Mouse (Mus musculus) adrenal gland, postnatal 36 days (tissue): Measurements from ENCODE around the gene Trim17. TPM values are rescaled to one million over a fixed set of nuclear protein-coding genes. Genes with fewer than 3 reads are reported as not detected.

Experiments used
- DNase-seq, 2 experiments: peaks; one replicate each; pipeline ENCODE4 v3.0.0; 2021; ENCODE audit warnings: mixed read lengths in 1 of 2
- long read RNA-seq, 2 experiments: library from polyadenylated mRNA; stranded (forward); transcript quantifications; one replicate each; pipeline ENCODE4 v2.0.0; 2021; ENCODE audit warnings: borderline sequencing depth in 2 of 2
- total RNA-seq, 2 experiments: library from RNA; stranded (reverse); gene quantifications; 2 replicates each; pipeline ENCODE4 v1.2.3; 2021

The Trim17 gene
- total RNA-seq: under 1 TPM; 0.10 to 0.26 TPM
- long read RNA-seq, experiment 1, partial matches to known transcripts: 0 of 1 reads
- long read RNA-seq, experiment 1, other reads (novel, unspliced or antisense): 1 of 1 reads
- long read RNA-seq, experiment 2: 0 reads

DNA sequence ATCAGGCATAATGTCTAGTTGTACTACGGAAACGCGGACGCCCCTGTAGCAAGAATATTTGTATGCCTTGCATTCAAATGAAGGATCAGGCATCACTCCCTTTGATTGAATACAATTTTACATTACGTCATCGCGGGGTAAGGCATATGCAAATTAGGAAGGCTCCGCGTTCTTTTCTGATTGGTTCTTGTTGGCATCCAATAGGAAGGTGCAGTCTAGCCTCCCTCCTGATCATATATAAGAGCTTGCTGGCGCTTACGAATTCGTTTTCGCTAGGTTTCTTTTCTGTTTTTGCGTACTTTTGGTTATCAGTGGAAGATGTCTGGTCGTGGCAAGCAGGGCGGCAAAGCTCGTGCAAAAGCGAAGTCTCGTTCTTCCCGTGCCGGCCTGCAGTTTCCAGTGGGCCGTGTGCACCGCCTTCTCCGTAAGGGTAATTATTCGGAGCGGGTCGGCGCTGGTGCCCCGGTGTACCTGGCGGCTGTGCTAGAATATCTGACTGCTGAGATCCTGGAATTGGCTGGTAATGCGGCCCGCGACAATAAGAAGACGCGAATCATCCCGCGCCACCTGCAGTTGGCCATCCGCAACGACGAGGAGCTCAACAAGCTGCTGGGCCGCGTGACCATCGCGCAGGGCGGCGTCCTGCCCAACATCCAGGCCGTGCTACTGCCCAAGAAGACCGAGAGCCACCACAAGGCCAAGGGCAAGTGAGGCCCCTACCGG is at the start of gene Trim17, which contains the start of gene Hist3h2a:
TSS of gene Trim17 (plus strand) at position 266 of the 723 bp plus-strand sequence.
TSS of gene Hist3h2a (plus strand) at position 266 of the 723 bp plus-strand sequence.
- DNase-seq: peak; percentile 83 to 86

DNA sequence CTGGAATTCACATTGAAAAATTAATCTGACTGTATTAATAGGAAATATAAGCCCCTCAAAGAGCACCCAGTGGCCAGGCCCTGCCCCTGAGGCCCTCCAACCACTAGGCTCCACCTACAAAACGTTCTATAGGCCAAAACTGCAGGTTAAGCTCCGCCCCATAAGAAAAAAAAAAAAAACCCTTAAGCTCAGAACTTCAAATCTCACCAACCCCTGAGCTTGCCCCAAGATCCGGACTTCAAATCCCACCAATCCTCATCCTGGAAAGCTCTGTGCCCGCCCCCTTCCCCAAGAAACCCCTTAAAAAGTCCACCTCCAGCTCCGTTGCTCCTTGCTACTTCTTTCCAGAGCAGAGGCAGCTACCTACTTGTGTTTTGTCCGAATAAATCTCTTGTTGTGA is 49.6 kb upstream of the Trim17 start:
- DNase-seq: no peak

- no peak for DNase-seq
Observed at GRCm38 (mm10) chr11:58913776-58914175, 40.7 kb upstream of the Trim17 start.

- peak in 1 of 2 experiments; percentile 29 for DNase-seq
Observed at GRCm38 (mm10) chr11:58914461-58915028, 39.9 kb upstream of the Trim17 start.

DNA sequence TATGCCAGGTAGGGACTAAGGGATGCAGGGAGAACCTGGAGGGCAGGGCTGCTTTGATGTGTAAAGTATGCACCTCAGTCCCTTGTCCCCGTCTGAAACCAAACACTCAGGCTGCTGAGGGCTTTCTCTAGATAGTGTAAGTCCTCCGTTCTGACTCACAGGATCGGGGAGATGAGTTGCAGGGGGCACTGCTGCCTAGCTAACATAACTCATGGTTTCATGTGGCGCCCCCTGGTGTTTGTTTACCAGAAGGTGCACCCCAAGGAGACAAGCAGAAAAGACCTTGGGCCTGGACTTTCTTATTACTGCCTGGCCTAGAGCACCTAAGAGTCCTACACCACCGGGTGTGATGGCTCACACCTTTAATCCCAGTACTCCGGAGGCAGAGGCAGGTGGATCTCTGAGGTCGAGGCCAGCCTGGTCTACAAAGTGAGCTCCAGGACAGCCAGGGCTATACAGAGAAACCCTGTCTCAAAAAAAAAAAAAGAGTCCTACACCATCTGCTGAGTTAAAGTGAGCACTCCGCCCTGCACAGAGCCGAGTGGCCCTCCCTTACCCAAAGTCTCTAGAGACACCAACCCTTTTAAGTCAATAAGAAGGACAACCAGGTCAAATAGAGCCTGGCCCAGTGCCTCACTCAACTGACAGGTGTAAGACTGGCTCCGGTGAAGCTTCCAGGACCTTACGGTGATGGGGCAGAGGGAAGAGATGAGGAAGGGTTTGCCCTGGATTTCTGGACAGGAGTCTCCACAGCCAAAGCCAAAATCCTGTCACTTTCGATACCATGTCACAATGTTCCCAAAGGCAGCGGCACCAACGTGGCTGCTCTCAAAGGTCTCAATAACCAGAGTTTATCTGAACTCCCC is 37.4 kb upstream of the Trim17 start:
- DNase-seq: peak; percentile 59 to 71

- no peak for DNase-seq
Observed at GRCm38 (mm10) chr11:58917745-58918366, 36.6 kb upstream of the Trim17 start, which contains the start of gene Btnl10. TSS of gene Btnl10 (plus strand) at chr11:58917908.

DNA sequence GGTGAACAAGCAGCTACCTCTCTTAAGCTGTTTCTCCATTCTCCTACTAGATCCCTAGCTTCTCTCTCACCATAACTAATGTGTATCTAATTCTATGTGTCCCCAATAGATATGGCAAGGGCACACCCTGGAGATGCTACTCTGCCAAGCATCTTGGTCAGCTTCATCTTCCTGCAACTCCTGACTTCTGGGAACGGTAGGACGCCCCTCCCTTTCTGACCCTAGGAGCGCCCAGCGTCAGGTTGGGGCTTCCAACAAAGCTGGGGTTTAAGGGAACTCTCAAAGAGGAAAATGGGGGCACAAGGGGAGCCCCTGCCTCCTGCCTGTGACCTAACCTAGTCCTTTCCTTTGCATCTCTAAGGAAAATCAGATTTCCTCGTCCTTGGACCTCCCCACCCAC is 35.7 kb upstream of the Trim17 start:
- no peak for DNase-seq

GRCm38 (mm10) chr11:58922420-58922819 is 32.1 kb upstream of the Trim17 start:
- no peak for DNase-seq

- DNase-seq: no peak
Observed at GRCm38 (mm10) chr11:58926651-58927050, 27.8 kb upstream of the Trim17 start.

DNA sequence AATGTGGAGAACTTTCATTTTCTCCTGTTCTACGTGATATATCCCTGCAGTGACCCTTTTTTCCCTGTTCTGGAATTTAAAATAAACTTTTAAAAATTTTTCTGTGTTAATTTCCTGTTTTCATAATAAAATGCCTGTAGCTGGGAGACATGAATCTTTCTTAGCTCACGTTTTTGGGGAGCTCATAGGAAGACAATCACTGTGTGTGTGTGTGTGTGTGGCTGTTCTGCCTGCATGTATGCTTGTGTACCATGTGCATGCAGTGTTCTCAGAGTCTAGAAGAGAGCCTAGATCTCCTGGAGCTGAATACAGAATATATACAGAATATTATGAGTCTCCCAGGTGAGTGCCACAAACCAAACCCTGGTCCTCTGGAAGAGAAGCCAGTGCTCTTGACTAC is 27.4 kb upstream of the Trim17 start:
- DNase-seq: no peak

DNA sequence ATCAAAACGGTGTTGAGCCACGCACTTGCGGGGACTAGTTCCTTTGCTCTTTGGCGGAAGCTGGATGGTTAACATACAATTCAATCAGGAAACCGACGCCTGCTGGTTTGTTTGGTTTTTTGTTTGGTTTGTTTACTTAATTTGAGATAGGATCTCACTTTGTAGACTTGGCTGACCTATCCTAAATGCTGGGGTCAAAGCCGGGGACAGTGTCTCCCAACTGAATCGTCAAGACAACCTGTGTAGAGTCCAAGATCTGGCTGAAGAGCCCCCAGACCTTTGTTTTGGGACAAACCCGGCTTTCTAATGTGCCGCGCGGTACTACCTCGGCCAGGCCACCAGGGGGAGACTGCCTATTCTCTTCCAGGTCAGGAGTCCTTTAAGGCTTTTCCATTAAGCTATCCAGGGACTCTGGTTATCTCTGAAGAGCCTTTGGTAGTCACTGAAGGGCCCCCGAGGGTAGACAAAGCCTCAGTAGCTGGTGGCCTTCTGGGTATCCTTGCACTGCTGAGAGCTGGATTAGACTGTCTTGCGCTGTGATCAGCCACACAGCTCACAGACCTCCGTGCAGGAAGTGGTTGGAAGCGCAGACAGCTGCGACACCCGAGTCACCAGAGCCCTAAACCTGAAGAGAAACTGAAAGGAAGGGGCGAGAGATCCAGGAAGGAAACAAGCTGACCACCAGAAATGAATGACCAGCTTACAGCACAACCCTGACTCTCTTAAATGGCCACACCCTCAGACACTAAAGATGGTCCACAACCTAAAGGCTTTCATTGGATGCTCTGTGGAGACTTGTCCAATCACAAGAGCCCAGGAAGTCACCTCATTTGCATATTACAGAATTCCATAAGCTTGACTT is 26.5 kb upstream of the Trim17 start:
- DNase-seq: peak; percentile 56 to 73

DNA sequence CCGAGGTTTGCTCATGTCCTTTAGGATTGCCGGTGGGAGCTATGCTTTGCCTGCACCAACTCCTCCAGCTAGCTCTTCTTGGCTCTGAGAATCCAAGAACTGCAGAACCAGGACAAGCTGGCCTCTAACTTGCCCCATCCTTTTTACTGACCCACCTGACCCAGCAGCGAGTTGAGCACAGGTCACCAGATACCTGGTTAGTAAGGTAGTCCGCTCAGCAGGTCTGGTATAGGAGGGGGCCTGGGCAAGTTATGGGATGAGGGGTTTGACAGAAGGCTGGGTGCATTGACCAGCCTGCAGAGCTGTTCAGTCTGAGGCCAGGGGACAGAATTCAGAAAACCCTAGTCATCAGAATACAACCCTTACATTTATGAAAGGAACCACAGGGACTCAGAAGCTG is 25.4 kb upstream of the Trim17 start:
- no peak for DNase-seq

DNA sequence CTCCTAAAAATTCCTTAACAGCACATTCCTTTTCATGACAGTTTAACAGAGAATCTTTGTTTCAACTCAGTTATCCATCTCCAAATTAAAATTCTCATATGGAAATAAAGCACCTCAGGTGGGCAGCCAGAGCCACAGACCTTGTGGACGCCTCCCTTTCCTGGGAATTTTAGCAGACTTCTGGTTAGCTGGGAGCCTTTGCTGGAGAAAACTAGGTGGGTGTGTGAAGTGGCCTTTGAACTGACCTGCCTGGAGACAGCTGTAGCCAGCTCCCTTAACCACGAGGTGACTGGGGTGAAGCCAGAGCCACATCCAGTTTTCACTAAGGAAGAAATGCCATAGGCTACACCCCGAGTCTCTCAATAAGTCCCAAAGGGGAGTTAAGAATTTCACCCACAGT is 24.8 kb upstream of the Trim17 start:
- no peak for DNase-seq

GRCm38 (mm10) chr11:58930254-58930653 is 24.2 kb upstream of the Trim17 start:
- DNase-seq: no peak

DNA sequence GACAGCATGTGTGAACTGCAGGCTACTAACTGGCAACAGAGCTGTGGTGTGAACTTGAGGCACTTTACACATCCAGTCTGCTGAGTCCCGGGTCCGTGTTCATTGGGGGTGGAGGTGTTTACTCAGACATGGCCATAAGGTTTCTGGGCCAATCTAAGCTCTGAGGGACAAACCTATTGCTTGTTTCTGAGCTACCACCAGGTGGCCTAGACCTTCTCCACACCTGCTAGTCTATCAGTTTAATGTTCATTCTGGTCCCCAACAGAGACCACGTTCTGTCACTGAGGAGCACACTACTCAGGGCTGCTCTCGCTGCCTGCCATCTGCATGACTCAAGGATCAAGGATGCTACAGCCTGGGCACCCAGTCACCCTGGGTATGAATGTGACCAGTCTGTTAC is 22.9 kb upstream of the Trim17 start:
- no peak for DNase-seq

GRCm38 (mm10) chr11:58937909-58938308 is 16.6 kb upstream of the Trim17 start:
- peak; percentile 30 to 39 for DNase-seq

GRCm38 (mm10) chr11:58938322-58939087 is 16.0 kb upstream of the Trim17 start, which contains the start of gene Rnf187:
TSS of gene Rnf187 (minus strand) at chr11:58938916.
- peak; percentile 95 to 96 for DNase-seq

DNA sequence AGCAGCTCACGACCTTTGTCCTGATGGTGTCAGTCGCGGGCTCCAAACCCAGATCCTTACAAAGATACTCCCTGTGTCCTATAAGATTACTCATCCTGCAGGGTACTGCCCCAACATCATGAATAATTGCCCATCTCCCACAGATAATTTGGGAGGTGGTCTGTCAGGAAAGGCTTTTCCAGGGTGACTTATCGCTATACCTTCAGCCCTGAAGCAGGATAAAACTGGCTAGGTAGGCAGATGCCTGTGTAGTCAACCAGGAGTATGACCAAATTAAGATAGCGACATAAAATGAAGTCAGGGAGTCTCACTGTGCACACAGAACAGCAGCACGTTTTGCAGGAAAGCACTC is 15.4 kb upstream of the Trim17 start:
- no peak for DNase-seq

- no peak for DNase-seq
Observed at GRCm38 (mm10) chr11:58944136-58944535, 10.3 kb upstream of the Trim17 start.

- no peak for DNase-seq
Observed at GRCm38 (mm10) chr11:58947306-58947705, 7.2 kb upstream of the Trim17 start.
